Mouse (Mus musculus): ENCODE data around the gene Cd47. TPM values are rescaled to one million over a fixed set of nuclear protein-coding genes. Genes with fewer than 3 reads are reported as not detected.

The Cd47 gene
- polyA plus RNA-seq, 1 experiment from 2014 or later = 68.4 TPM

DNA sequence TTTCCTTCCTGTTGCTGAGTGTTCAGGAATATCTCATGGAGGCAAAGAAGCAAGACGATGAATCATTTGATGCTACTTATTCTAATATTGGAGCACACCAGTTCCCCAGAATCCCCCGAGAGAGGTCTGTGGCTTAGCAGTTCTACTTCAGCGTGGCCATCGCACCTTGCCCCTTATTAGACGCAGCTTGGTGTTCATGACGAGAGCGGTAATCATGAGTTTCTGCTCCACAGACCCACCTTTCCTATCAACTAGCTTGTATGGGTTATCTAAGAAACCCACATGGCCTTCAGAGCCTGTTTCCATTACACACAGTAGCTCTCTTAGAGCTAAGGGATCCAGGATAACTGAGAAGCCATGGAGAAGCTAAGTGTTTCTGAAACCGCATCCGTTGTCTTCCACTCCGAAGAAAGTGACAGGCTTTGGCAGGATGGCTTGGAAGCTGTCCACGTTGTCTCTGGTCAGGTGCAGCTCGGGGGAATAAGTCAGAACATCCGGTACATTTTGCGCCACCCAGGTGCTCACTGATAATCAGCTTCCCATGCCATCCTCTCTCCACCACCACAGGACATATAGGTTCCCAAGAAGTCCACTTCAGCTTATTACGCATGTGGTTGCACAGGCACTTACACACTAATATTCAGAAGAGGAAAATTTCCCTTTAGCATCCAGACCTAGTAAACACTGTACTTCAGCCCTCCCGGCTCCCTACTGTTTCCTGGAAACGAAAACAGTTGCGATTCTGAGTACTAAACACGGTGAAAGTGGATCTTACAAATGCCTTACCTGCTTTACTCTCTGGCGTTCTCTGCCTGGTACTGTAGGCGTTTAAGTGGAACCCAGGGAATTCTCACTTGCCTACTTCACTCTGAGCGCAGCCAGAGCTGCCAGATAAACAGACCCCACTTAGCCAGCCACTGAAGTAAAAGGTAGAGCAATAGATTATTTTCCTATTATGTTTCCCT lies 25.0 kb upstream of the Cd47 start:
- Histone ChIP-seq H3K9ac (ENCODE audit: low read length) (no peak overlapping the region), H3K36me3 (ENCODE audit: control insufficient read depth, insufficient read depth, low read length) (no peaks in the 10 kb centered on the region), H3K9me3 (ENCODE audit: control insufficient read depth, low read length) (no peaks in the 10 kb centered on the region), H3K27me3 (ENCODE audit: control insufficient read depth, insufficient read depth, low read length) (no peaks in the 10 kb centered on the region), H3K4me1 (ENCODE audit: control insufficient read depth in 2 of 2, insufficient read depth in 2 of 2, low read length in 2 of 2) (no peaks in the 10 kb centered on the region), H3K4me3 (ENCODE audit: control insufficient read depth in 1 of 2, insufficient read depth in 1 of 2, low read depth in 1 of 2, low read length in 2 of 2) (no peak overlapping the region), H3K4me2 (ENCODE audit: low read length) (no peak overlapping the region), H3K27ac (replicated peaks in 1 of 2; ENCODE audit: control insufficient read depth in 1 of 2, insufficient read depth in 1 of 2, low read depth in 2 of 2, low read length in 2 of 2) (no peak overlapping the region)
- ATAC-seq (ENCODE audit: insufficient number of reproducible peaks, insufficient read depth, low FRiP score, low read depth) = no peak
- WGBS = 74% methylated on average over 22 of the region's 22 CpGs

DNA sequence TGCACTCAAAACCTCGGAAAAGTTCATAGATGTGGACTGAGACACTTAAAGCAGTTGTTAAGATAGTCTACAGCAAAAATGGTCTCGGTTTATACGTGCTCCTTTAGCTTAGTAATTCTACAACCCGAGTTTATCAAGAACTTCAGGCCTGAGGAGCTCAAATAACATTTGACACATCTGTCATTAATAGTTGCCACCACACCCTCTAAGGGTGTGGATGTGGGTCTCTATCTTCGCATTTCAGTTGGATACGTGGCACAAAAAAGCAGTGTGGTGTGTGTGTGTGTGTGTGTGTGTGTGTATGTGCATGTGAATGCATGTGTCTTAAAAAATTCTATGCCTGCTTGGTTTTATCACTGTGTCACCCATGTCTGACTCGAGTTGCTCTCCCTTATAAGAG lies 23.4 kb upstream of the Cd47 start:
- no peaks in the 10 kb centered on the region for H3K4me1 ChIP-seq (ENCODE audit: control insufficient read depth in 2 of 2, insufficient read depth in 2 of 2, low read length in 2 of 2)
- no peaks in the 10 kb centered on the region for H3K36me3 ChIP-seq (ENCODE audit: control insufficient read depth, insufficient read depth, low read length)
- WGBS = 75% methylated on average over 7 of the region's 7 CpGs
- no peak overlapping the region for H3K4me3 ChIP-seq (ENCODE audit: control insufficient read depth in 1 of 2, insufficient read depth in 1 of 2, low read depth in 1 of 2, low read length in 2 of 2)
- H3K27me3 ChIP-seq (ENCODE audit: control insufficient read depth, insufficient read depth, low read length) = no peaks in the 10 kb centered on the region
- ATAC-seq (ENCODE audit: insufficient number of reproducible peaks, insufficient read depth, low FRiP score, low read depth) = no peak
- H3K9me3 ChIP-seq (ENCODE audit: control insufficient read depth, low read length) = no peaks in the 10 kb centered on the region
- no peak overlapping the region for H3K4me2 ChIP-seq (ENCODE audit: low read length)
- H3K9ac ChIP-seq (ENCODE audit: low read length) = no peak overlapping the region
- H3K27ac ChIP-seq (replicated peaks in 1 of 2; ENCODE audit: control insufficient read depth in 1 of 2, insufficient read depth in 1 of 2, low read depth in 2 of 2, low read length in 2 of 2) = no peak overlapping the region

DNA sequence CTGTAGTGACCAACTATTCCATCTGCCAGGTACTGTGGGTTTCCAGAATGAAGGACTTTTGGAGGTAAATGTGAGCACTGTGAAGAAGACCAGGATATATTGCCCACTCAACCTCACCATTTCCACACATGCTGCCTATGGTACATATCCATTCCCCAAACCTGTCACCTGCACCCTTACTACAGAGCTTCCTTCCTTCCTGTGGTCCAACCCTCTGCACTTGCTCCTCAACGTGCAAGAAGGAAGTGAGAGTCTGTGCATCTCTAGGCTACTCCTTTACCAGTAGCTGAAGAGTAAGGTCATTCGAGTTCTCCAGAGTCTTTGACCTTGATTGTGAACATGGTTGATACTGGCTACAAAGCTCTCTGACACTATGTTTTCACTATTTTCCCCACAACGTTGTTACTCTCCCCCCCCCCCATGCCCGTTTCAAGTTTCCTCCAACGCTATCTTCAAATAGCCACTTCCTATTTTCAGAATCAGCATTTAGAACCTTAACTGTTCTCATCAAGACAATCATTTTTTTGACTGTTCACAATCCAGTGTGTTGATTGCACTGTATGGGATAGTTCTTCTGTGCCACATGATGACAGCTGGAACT lies 18.7 kb upstream of the Cd47 start:
- Histone ChIP-seq H3K27me3 (ENCODE audit: control insufficient read depth, insufficient read depth, low read length) (no peaks in the 10 kb centered on the region), H3K4me2 (ENCODE audit: low read length) (no peak overlapping the region), H3K9ac (ENCODE audit: low read length) (no peak overlapping the region), H3K27ac (replicated peaks in 1 of 2; ENCODE audit: control insufficient read depth in 1 of 2, insufficient read depth in 1 of 2, low read depth in 2 of 2, low read length in 2 of 2) (no peak overlapping the region), H3K4me3 (ENCODE audit: control insufficient read depth in 1 of 2, insufficient read depth in 1 of 2, low read depth in 1 of 2, low read length in 2 of 2) (no peak overlapping the region), H3K4me1 (ENCODE audit: control insufficient read depth in 2 of 2, insufficient read depth in 2 of 2, low read length in 2 of 2) (no peaks in the 10 kb centered on the region), H3K36me3 (ENCODE audit: control insufficient read depth, insufficient read depth, low read length) (no peaks in the 10 kb centered on the region), H3K9me3 (ENCODE audit: control insufficient read depth, low read length) (no peaks in the 10 kb centered on the region)
- 71% methylated on average over 5 of the region's 5 CpGs for WGBS
- no peak for ATAC-seq (ENCODE audit: insufficient number of reproducible peaks, insufficient read depth, low FRiP score, low read depth)

DNA sequence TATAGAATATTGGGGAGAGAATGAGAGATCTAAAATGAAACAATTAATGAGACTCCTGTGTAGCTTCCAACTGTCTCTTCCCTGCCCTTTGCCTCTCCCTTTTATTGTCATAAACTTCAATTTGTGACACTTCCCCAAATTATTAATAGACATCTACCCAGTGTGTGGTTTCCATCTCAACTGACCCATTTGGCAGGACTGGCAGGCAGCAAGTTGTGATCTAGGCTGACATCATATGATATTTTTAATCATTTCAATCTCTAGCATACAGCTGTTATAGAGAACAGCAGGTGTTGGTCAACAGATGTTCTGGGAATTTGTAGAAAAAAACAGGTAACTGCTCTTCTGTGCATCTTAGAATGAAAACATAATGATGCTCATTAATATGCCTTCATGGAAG lies 17.0 kb upstream of the Cd47 start:
- no peaks in the 10 kb centered on the region for H3K36me3 ChIP-seq (ENCODE audit: control insufficient read depth, insufficient read depth, low read length)
- H3K27ac ChIP-seq (replicated peaks in 1 of 2; ENCODE audit: control insufficient read depth in 1 of 2, insufficient read depth in 1 of 2, low read depth in 2 of 2, low read length in 2 of 2) = no peak overlapping the region
- no peak overlapping the region for H3K4me3 ChIP-seq (ENCODE audit: control insufficient read depth in 1 of 2, insufficient read depth in 1 of 2, low read depth in 1 of 2, low read length in 2 of 2)
- no peak overlapping the region for H3K9ac ChIP-seq (ENCODE audit: low read length)
- H3K4me1 ChIP-seq (ENCODE audit: control insufficient read depth in 2 of 2, insufficient read depth in 2 of 2, low read length in 2 of 2) = no peaks in the 10 kb centered on the region
- H3K27me3 ChIP-seq (ENCODE audit: control insufficient read depth, insufficient read depth, low read length) = no peaks in the 10 kb centered on the region
- H3K9me3 ChIP-seq (ENCODE audit: control insufficient read depth, low read length) = no peaks in the 10 kb centered on the region
- ATAC-seq (ENCODE audit: insufficient number of reproducible peaks, insufficient read depth, low FRiP score, low read depth) = no peak
- no peak overlapping the region for H3K4me2 ChIP-seq (ENCODE audit: low read length)

DNA sequence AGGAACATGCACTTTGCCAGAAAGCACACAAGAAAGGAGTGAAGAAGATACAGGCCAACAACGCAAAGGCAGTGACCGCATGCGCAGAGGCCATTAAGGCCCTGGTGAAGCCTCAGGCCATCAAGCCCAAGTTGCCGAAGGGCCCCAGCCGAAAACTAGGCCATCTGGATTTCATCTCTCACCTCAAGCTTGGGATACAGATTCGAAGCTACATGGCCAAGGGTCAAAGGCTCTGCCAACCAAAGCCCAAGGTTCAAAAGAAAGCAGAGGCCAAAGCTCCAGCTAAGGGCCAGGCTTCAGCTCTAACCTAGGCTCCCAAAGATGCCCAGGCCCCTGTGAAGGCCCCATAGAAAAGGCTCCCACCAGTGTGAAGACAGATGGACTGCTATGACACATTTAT lies 14.2 kb upstream of the Cd47 start:
- Histone ChIP-seq H3K4me1 (ENCODE audit: control insufficient read depth in 2 of 2, insufficient read depth in 2 of 2, low read length in 2 of 2) (no peaks in the 10 kb centered on the region), H3K9ac (ENCODE audit: low read length) (no peak overlapping the region), H3K4me2 (ENCODE audit: low read length) (no peak overlapping the region), H3K36me3 (ENCODE audit: control insufficient read depth, insufficient read depth, low read length) (no peaks in the 10 kb centered on the region), H3K4me3 (ENCODE audit: control insufficient read depth in 1 of 2, insufficient read depth in 1 of 2, low read depth in 1 of 2, low read length in 2 of 2) (no peak overlapping the region), H3K27me3 (ENCODE audit: control insufficient read depth, insufficient read depth, low read length) (no peaks in the 10 kb centered on the region), H3K9me3 (ENCODE audit: control insufficient read depth, low read length) (no peaks in the 10 kb centered on the region), H3K27ac (replicated peaks in 1 of 2; ENCODE audit: control insufficient read depth in 1 of 2, insufficient read depth in 1 of 2, low read depth in 2 of 2, low read length in 2 of 2) (no peak overlapping the region)
- WGBS = 81% methylated on average over 6 of the region's 6 CpGs
- ATAC-seq (ENCODE audit: insufficient number of reproducible peaks, insufficient read depth, low FRiP score, low read depth) = no peak

DNA sequence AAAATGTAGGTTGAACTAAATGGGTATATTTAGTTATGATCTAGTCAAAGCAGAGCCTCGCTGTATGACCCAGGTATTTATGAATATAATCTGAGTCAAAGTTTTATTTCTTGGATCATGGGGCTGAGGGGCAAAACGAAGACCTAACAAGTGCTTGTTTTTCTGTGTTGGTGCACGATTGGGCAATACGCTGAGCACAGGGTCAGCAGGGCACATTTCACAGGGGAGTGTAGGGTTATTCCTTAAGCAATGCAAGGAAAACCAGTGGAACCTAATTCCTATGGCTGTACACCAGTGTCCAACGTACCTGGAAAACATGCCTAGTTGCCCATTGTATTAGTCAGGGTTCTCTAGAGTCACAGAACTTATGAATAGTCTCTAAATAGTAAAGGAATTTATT lies 12.6 kb upstream of the Cd47 start:
- Histone ChIP-seq H3K36me3 (ENCODE audit: control insufficient read depth, insufficient read depth, low read length) (no peaks in the 10 kb centered on the region), H3K4me3 (ENCODE audit: control insufficient read depth in 1 of 2, insufficient read depth in 1 of 2, low read depth in 1 of 2, low read length in 2 of 2) (no peak overlapping the region), H3K9ac (ENCODE audit: low read length) (no peak overlapping the region), H3K4me2 (ENCODE audit: low read length) (no peak overlapping the region), H3K4me1 (ENCODE audit: control insufficient read depth in 2 of 2, insufficient read depth in 2 of 2, low read length in 2 of 2) (peaks cover 4 to 10% of the 10 kb centered on the region in 2 experiments), H3K27ac (replicated peaks in 1 of 2; ENCODE audit: control insufficient read depth in 1 of 2, insufficient read depth in 1 of 2, low read depth in 2 of 2, low read length in 2 of 2) (no peak overlapping the region), H3K27me3 (ENCODE audit: control insufficient read depth, insufficient read depth, low read length) (no peaks in the 10 kb centered on the region), H3K9me3 (ENCODE audit: control insufficient read depth, low read length) (no peaks in the 10 kb centered on the region)
- WGBS = 87% methylated on average over 5 of the region's 5 CpGs
- no peak for ATAC-seq (ENCODE audit: insufficient number of reproducible peaks, insufficient read depth, low FRiP score, low read depth)

DNA sequence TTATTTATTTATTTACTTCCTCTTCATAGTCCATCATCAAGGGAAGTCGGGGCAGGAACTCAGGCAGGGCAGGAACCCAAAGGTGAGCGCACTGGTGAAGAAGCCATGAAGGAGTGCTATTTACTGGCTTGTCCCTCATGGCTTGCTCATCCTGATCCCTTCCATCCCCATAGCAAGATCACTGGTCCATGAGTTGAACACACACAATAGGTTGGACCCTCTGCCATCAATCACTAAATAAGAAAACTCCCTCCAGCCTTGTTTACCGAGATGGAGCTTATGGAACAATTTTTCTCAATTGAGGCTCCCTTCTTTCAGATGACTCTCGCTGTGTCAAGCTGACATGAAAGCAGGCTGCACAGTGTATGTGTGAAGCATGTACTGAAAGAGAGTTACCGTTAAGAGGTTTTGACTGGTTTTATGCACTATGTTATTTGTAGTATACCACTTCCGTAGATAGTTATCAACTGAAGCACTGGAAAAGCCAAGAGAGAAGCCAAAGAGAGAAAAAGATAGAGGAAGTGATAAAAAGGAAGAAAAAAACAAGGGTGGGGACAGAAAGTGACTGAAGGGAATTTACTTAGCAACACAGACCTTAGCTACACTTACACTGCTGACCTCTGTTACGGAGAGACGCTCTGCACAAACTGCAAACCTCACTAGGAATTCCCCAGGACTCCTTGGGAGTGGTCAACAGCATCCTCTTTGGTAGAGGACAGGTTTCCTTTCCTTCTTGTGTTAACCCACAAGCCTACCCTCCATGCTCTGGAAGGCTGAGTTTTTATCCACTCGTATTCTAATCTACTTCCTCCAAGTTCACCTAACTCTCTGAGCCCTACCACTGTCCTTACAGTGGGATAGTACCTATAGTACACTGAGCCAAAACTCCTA lies 9.5 kb upstream of the Cd47 start:
- H3K4me2 ChIP-seq (ENCODE audit: low read length) = no peak overlapping the region
- peaks cover 4 to 15% of the 10 kb centered on the region in 2 experiments for H3K4me1 ChIP-seq (ENCODE audit: control insufficient read depth in 2 of 2, insufficient read depth in 2 of 2, low read length in 2 of 2)
- H3K9me3 ChIP-seq (ENCODE audit: control insufficient read depth, low read length) = no peaks in the 10 kb centered on the region
- WGBS = 86% methylated on average over 9 of the region's 9 CpGs
- ATAC-seq (ENCODE audit: insufficient number of reproducible peaks, insufficient read depth, low FRiP score, low read depth) = no peak
- H3K27ac ChIP-seq (replicated peaks in 1 of 2; ENCODE audit: control insufficient read depth in 1 of 2, insufficient read depth in 1 of 2, low read depth in 2 of 2, low read length in 2 of 2) = no peak overlapping the region
- H3K4me3 ChIP-seq (ENCODE audit: control insufficient read depth in 1 of 2, insufficient read depth in 1 of 2, low read depth in 1 of 2, low read length in 2 of 2) = no peak overlapping the region
- no peak overlapping the region for H3K9ac ChIP-seq (ENCODE audit: low read length)
- H3K36me3 ChIP-seq (ENCODE audit: control insufficient read depth, insufficient read depth, low read length) = no peaks in the 10 kb centered on the region
- H3K27me3 ChIP-seq (ENCODE audit: control insufficient read depth, insufficient read depth, low read length) = no peaks in the 10 kb centered on the region

All from heart, embryonic 14.5 days (tissue).